Mouse (Mus musculus) adrenal gland, postnatal 25 days (tissue): ENCODE data around the gene Map3k13. TPM values are rescaled to one million over a fixed set of nuclear protein-coding genes. Genes with fewer than 3 reads are reported as not detected.

Experiments used
- DNase-seq: peaks from one replicate; pipeline ENCODE4 v3.0.0; 2021; ENCODE audit warnings: mixed read lengths
- total RNA-seq: library from RNA; stranded (reverse); gene quantifications from 2 replicates; pipeline ENCODE4 v1.2.3, GENCODE M21; 2021

The Map3k13 gene
- total RNA-seq, 1 experiment from 2014 or later, result 1.2 TPM

DNA sequence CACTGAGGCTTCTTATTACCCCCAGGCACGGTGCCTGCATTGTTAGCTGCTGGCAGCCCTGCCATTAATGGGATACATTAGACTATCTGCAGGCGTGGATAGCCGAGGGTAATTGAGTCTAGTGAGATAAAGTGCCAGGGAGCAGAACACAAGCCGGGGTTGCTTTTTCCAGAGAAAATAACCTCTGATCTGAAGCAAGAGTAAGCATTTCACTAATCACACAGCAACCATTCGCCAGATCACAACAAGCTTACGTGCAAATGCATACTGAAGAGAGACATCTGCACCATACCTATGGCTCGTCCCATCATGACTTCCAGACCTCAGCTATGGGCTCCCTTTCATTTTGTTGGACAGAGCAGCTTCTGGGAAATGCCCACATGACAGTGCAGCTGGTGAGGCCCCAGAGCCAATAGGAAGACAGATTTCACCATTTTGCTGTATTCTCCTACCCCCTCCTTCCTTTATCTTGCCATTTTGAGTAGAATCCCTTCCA, 59.3 kb downstream of the Map3k13 start:
- DNase-seq, result no peak

DNA sequence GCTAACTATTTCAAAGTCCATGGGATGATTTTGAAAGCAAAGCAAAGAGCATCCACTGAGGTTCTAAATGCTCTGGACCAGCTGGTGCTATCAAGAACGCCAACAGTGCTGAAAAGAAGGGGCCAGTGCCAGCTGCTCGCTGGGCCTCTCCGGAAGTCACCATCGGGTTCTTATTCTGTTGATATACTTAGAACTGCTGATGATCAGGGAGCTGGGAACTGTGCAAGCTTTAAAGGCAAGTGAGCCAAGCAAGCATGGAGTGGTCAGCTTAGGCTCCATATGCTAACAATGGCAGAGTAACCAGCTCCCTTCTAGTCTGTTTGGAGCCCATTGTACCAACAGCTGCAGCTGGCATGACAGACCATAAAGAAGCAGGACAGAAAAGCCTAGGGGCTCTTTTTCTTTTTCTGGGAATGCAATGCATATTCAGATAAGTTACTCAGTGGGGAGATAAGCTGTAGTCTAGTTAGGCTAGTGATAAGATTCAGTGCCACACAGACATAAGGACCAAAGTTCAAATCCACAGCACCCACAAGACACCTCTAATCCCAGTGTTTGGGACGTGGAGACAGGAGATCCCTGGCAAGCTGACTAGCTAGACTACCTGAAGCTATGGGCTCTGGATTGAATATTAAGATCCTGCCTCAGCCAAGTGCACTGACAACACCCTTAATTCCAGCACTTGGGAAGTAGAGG, 60.6 kb downstream of the Map3k13 start:
- no peak for DNase-seq

GRCm38 (mm10) chr16:21856134-21856533, 62.0 kb downstream of the Map3k13 start:
- DNase-seq, result no peak

- DNase-seq, result no peak
Measured at GRCm38 (mm10) chr16:21857126-21857644, 63.0 kb downstream of the Map3k13 start.

DNA sequence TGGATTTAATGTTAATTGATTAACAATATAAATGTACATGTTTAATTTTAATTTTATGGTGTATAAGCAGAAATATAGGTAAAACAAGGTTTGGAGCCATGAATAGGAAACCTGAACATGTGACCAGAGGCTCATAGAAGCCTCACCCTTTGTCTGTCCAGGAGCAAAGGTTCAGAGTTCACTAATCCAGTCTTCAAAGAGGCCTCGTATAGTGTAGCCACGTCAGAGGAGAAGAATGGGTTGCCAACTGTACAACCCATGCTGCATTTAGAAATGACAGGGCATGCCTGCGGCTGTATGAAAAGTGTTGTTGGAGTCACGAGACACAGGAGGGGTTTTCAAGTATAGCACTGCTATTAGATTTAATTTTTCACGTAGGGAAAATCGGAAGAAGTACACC, 64.0 kb downstream of the Map3k13 start:
- no peak for DNase-seq

- DNase-seq, result no peak
Measured at GRCm38 (mm10) chr16:21858882-21859281, 64.7 kb downstream of the Map3k13 start.

- DNase-seq, result no peak
Measured at GRCm38 (mm10) chr16:21862448-21862847, 68.3 kb downstream of the Map3k13 start.

DNA sequence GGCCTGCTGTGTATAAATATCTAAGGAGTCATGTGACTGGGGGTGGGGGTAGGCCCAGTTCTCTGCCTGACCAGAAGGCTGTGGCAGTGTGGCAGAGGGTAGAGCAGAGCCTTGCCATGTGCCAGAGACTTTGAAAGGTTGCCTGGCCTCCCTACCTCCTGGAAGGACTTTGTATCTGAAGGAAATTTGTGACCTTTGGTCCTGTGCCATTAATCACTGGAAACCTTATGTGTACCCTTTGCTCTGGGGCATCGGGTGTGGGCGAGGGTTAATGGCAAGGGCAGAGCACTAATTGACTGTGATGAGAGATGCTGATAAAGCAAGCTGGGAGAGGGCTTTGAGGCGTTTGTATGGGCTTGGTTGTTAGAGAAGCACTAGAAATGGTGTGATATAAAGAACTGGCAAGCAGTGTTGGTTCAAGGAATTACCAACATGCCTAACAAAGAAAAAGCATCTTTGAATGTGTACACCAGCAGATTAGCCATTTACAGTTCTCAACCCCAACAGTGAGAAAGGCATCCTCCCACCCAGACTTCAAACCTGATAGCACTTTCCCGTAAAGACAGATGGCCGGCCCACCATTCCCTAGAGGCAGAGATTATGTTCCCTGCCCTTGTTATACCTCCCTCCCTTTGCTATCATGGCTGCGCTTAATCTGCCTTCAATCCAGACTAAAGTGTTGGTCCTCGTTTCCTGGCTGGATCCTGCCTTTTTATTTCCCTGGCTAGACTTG, 71.3 kb downstream of the Map3k13 start:
- DNase-seq, result no peak

GRCm38 (mm10) chr16:21865983-21866575, 71.9 kb downstream of the Map3k13 start:
- no peak for DNase-seq

DNA sequence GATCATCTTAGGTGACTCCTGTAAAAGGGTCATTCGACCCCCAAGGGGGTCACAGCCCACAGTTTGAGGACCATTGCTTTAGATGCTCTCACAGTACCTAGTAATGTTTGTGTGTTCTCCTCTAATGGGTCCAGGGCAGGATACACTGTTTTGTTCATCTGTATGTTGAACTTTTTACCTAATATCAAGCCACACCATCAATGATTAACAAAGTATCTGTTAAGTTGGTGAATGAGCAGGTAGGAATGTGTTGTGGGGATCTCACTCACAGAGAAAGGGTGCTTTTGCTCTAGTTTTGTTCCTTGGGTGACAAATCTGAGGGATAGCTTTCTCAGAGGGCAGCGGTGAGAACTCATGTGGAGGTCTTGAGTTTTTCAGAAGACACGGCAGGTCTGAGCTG, 73.6 kb downstream of the Map3k13 start:
- DNase-seq, result no peak

- DNase-seq, result no peak
Measured at GRCm38 (mm10) chr16:21868651-21869050, 74.5 kb downstream of the Map3k13 start.

GRCm38 (mm10) chr16:21869879-21870278, 75.7 kb downstream of the Map3k13 start:
- no peak for DNase-seq

GRCm38 (mm10) chr16:21877735-21878134, 83.6 kb downstream of the Map3k13 start:
- no peak for DNase-seq

GRCm38 (mm10) chr16:21878834-21879233, 84.7 kb downstream of the Map3k13 start:
- no peak for DNase-seq

DNA sequence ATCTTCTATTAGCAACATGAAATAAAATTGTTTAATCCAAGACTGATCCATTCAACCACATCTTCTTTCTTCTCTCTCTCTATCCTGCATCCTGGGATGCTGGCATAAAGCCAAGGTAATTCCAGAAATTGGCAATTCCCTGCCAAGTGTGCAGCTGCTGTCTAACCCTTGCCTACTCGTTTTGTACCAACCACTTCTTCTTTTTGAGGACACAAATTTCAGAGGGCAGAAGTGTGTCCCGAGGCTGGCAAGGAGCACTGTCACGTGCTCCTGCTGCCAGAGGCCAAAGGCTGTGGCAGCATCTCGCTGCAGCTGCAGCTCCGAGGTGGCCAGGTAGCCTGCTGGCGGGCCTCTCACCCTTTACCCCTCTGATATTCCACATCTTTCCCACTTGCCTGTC, 87.0 kb downstream of the Map3k13 start:
- no peak for DNase-seq

GRCm38 (mm10) chr16:21881582-21882259, 87.6 kb downstream of the Map3k13 start:
- no peak for DNase-seq

- DNase-seq, result no peak
Measured at GRCm38 (mm10) chr16:21887601-21888000, 93.5 kb downstream of the Map3k13 start.

- DNase-seq, result no peak
Measured at GRCm38 (mm10) chr16:21893890-21894289, 99.7 kb downstream of the Map3k13 start.

DNA sequence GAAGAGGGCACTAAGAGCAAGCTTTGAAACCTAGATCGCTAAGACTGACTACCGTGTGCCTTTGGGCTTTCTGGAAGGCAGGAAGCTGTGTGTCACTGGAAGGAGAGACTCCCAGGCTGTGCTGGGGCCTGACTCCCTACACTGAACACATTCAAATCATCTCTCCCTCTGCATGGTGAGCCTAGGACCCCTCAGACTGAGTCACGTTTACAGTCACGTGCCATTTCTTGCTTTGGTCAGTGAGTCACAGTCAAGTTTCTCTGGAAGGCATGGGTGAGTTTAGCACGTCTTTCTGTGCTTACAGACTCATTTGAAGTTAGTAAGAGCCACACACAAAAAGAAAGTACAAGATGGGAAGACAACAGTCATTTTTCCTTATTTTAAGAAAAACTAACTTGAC, 107.1 kb downstream of the Map3k13 start:
- DNase-seq, result no peak

GRCm38 (mm10) chr16:21904636-21905035, 110.5 kb downstream of the Map3k13 start:
- no peak for DNase-seq

DNA sequence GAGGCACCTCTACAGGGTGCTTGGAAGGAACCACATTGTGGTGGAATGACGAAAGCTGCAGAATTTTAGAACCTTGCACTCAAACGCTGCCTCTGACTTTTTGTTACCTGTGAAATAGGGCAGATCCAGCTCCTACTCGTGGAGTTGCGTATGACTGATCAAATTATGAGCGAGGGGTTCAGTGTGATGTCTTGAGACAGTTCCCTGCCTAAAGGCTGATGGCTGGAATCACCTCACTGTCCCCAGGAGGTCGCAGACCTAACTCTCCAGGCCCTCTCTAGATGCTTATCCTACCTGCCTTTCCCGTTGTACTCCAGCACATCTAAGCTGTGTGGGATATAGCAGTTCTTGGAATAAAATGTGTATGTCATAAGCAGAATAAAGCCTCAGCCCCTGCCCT, 111.8 kb downstream of the Map3k13 start:
- no peak for DNase-seq

- DNase-seq, result no peak
Measured at GRCm38 (mm10) chr16:21906902-21907301, 112.8 kb downstream of the Map3k13 start.
